Mouse (Mus musculus) thymus, adult 2 months (tissue): ENCODE measurements at regions not wholly inside any gene's neighbourhood (a gene's known extent, or its start where the extent isn't known, plus 50 kb on each side); places are given as distances from the start of the nearest gene placed in this dataset.

Experiments
- DNase-seq: peaks from one replicate; pipeline ENCODE4 v3.0.0; 2021
- H3K27ac ChIP-seq: fragments of 200-500 bp; 2 replicates; pipeline ENCODE4 v1.5.1; 2012; ENCODE audit warnings: low read length, control low read depth; ENCODE audit not compliant: control insufficient read depth, insufficient read depth
- H3K27me3 ChIP-seq: fragments of 200-500 bp; 2 replicates; pipeline ENCODE4 v1.6.1; 2012; ENCODE audit warnings: mild to moderate bottlenecking, low read length, moderate library complexity, mixed read lengths; ENCODE audit not compliant: control insufficient read depth, insufficient read depth
- H3K36me3 ChIP-seq: fragments of 200-500 bp; 2 replicates; pipeline ENCODE4 v1.6.1; 2012; ENCODE audit warnings: mild to moderate bottlenecking, low read length, moderate library complexity; ENCODE audit not compliant: control insufficient read depth, insufficient read depth
- H3K4me1 ChIP-seq: fragments of 200-500 bp; replicated peaks from 2 replicates; pipeline ENCODE4 v1.6.1; 2012; ENCODE audit warnings: low read length; ENCODE audit not compliant: control insufficient read depth, insufficient read depth
- H3K4me3 ChIP-seq: fragments of 200-500 bp; 2 replicates; pipeline ENCODE4 v1.5.1; 2012; ENCODE audit warnings: mild to moderate bottlenecking, low read length, control low read depth, moderate library complexity; ENCODE audit not compliant: control insufficient read depth, insufficient read depth
- CTCF ChIP-seq: fragments of 200-500 bp; IDR thresholded peaks from 2 replicates; pipeline ENCODE4 v1.5.1; 2012; ENCODE audit warnings: mild to moderate bottlenecking, control low read depth, low read length, moderate library complexity, borderline replicate concordance; ENCODE audit not compliant: control insufficient read depth, poor library complexity, insufficient read depth; ENCODE audit errors: extremely low read depth
- POLR2A ChIP-seq: fragments of 200-500 bp; IDR thresholded peaks from 2 replicates; pipeline ENCODE4 v1.6.1; 2012; ENCODE audit warnings: mild to moderate bottlenecking, low read length, control low read depth, moderate library complexity; ENCODE audit not compliant: control insufficient read depth, poor library complexity, insufficient read depth; ENCODE audit errors: extremely low read depth
- WGBS: fragments of 180-500 bp; shearing (Covaris S2); methylation state at CpG from one replicate; pipeline ENCODE4 v1.1.7; 2018; 5-methylcytosine and 5-hydroxymethylcytosine counted together

DNA sequence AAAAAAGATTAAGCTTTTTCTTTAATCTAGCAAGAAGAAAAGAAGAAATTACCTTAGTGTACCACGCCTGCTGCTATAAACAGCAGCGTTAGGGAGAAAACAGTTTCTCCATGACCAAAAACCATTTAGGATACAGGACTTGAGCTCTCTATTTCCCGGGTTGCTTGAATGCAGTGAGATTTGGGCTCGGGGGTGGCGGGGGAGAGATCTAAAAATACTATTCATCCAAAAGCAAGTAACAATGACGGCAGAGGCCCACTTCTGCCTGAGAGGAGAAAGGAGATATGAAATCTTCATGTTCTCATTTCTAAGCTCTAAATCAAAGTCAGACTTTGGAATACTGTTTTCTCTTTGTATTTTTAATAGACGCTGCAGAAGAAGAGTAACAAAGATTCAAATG, 120.6 kb upstream of the 4930583I09Rik start:
- no peaks in the 10 kb centered on the region for H3K4me1 ChIP-seq
- H3K4me3 ChIP-seq: no peak overlapping the region
- WGBS: 92% methylated on average over 7 of the region's 7 CpGs
- no peak overlapping the region for H3K27ac ChIP-seq
- TF ChIP-seq POLR2A (no peak), CTCF (no peak)
- H3K27me3 ChIP-seq: no peaks in the 10 kb centered on the region
- no peaks in the 10 kb centered on the region for H3K36me3 ChIP-seq
- no peak for DNase-seq

DNA sequence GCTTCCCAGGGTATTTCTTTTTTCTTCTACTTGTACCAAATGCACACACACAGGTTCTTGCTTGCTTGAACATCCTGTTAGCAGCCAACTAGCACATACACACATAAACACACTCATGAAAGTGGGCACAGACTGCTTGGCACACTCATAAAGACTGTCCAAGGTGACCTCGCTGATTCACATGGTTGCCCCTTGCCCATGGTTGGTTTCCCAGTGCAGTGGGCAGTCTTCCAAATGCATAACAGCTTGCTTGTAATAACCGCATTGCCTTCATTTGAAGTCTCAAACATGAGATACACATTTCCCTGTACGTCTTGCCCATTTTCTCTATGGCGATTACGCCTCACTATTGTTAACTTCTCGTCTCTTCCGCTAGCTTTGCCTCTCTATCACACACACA, 117.4 kb upstream of the 4930583I09Rik start:
- no peaks in the 10 kb centered on the region for H3K36me3 ChIP-seq
- 97% methylated on average over 7 of the region's 7 CpGs for WGBS
- H3K4me1 ChIP-seq: no peaks in the 10 kb centered on the region
- no peak for DNase-seq
- H3K27ac ChIP-seq: no peak overlapping the region
- H3K27me3 ChIP-seq: no peaks in the 10 kb centered on the region
- H3K4me3 ChIP-seq: no peak overlapping the region
- TF ChIP-seq CTCF (no peak), POLR2A (no peak)

DNA sequence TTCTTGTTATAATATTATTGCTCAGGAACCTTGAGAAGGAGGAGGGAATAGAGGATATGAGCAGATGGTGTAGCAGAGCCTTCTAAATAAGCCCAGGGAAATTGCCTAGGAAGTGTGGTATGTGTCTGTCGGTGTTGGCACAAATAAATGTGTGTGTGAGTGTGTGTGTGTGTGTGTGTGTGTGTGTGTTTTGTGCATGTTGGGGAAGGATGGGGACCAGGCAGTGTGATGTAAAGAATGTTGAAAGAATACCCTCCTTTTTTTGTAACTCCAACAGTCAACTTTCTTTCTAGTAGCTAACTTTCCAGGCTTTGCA, 115.7 kb upstream of the 4930583I09Rik start:
- no peak for DNase-seq
- Histone ChIP-seq H3K27ac (no peak overlapping the region), H3K4me3 (no peak overlapping the region), H3K36me3 (no peaks in the 10 kb centered on the region), H3K4me1 (no peaks in the 10 kb centered on the region), H3K27me3 (no peaks in the 10 kb centered on the region)
- 69% methylated on average over 1 of the region's 1 CpGs for WGBS
- TF ChIP-seq CTCF (no peak), POLR2A (no peak)

DNA sequence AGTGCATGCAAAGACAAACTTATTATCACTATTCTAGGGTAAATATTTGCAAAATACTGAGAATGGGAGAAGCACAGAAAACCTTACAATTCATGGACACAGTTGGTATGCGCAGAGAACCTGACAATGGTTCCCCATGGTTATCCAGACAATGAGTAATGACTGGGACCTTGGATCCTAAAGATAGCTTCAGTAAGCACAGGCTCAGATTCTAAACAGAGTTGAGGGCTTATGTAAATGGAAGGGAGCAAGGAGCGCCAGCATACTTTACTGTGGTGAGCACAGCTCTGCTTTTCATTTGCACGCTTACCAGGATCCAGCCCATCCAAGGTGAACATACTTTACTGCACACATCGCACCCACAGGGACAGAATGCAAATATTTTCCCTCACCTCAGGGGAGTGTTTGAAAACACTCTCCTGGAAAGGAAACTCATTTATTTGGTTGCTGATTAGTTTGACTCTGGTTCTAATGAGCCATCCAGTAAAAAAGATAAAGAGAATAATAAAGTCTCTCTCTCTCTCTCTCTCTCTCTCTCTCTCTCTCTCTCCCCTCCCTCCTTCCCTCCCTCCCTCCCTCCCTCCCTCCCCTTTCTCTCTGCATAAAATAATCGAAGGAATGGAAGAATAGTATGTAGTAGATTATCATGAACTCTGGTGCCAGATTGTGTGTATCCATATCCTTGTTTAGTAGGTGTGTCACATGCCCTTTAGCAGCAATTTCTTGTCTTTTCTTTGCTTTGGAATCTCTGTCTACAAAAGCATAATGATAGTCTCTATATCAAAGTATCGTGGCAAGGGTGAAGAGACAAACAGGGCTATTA, 115.1 kb upstream of the 4930583I09Rik start:
- H3K4me3 ChIP-seq: no peak overlapping the region
- no peak for DNase-seq
- TF ChIP-seq CTCF (no peak), POLR2A (no peak)
- no peaks in the 10 kb centered on the region for H3K4me1 ChIP-seq
- no peaks in the 10 kb centered on the region for H3K36me3 ChIP-seq
- no peaks in the 10 kb centered on the region for H3K27me3 ChIP-seq
- 86% methylated on average over 6 of the region's 6 CpGs for WGBS
- no peak overlapping the region for H3K27ac ChIP-seq

DNA sequence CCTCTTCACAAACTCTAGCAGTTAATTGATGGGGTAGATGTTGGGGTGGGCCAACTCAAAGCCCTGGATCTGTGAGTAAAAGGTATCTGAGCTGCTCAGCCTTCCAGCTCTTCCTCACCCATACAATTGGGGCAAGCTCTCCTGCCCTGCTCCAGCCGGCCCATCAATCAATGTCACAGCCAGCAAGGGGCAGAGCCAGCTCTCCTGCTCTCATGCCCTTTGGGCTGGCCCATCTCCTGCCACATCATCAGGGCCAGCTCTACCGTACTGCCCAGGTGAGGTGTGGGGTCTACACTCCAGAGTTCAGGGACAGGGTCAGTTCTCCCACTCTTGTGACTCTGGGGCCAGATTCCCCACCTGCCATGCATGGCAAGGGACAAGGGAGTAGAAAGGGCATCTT, 107.3 kb upstream of the 4930583I09Rik start:
- H3K27me3 ChIP-seq: no peaks in the 10 kb centered on the region
- 81% methylated on average over 2 of the region's 2 CpGs for WGBS
- no peaks in the 10 kb centered on the region for H3K36me3 ChIP-seq
- no peaks in the 10 kb centered on the region for H3K4me1 ChIP-seq
- H3K4me3 ChIP-seq: no peak overlapping the region
- H3K27ac ChIP-seq: no peak overlapping the region
- no peak for DNase-seq
- TF ChIP-seq CTCF (no peak), POLR2A (no peak)

DNA sequence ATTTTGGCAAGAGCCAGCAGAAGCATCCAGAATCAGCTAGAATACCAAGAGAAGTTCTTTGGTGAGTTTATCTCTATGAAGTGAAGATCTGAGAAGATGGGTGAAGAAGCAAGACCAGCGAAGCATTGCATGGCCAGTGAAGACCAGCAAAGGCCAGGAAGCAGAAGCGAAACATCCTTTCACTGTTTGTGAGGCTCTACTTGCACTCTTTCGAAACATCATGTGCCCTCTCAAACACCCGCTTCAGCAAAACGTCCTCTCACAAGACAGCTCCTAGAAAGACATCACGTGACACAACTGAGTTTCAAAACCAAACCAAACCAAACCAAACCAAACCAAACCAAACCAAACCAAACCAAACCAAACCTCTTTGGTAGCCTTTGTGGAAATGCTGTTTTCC, 105.7 kb upstream of the 4930583I09Rik start:
- H3K36me3 ChIP-seq: no peaks in the 10 kb centered on the region
- H3K4me1 ChIP-seq: no peaks in the 10 kb centered on the region
- H3K4me3 ChIP-seq: no peak overlapping the region
- H3K27ac ChIP-seq: no peak overlapping the region
- TF ChIP-seq CTCF (no peak), POLR2A (no peak)
- 94% methylated on average over 6 of the region's 6 CpGs for WGBS
- no peak for DNase-seq
- H3K27me3 ChIP-seq: no peaks in the 10 kb centered on the region

DNA sequence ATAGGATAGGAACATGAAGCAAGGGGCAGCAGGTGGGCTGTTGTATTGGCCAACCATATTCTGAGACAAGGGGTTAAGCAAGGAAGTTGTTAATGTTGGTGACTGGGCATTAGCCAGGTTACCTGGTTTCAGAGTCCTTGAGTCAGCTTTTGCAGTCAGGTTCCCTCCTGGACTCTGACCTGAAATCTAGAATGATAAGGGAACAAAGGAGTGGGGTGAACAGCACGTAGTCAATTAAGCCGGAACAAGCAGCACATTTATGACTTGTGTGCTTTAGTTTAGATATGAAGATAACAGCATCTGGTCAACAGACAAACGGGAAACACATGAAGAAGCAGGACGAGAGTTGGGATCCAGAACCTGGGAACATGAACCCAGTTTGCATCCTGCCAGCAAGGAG, 99.8 kb upstream of the 4930583I09Rik start:
- TF ChIP-seq CTCF (no peak), POLR2A (no peak)
- 75% methylated on average over 4 of the region's 4 CpGs for WGBS
- Histone ChIP-seq H3K4me1 (no peaks in the 10 kb centered on the region), H3K27me3 (no peaks in the 10 kb centered on the region), H3K4me3 (no peak overlapping the region), H3K36me3 (no peaks in the 10 kb centered on the region), H3K27ac (no peak overlapping the region)
- DNase-seq: no peak
